Mouse (Mus musculus): ENCODE measurements around the gene Asah2. TPM values are rescaled to one million over a fixed set of nuclear protein-coding genes. Genes with fewer than 3 reads are reported as not detected.
A peak's percentile ranks its signal among the peaks of the same experiment; 100 is the strongest.
"Not testable (repeated sequence)": the region's sequence is repeated elsewhere in the genome, so short reads cannot be mapped to it uniquely, and the experiment has no call there.

The Asah2 gene
- total RNA-seq, 2 experiments from 2014 or later, result 6.1 to 6.4 TPM

DNA sequence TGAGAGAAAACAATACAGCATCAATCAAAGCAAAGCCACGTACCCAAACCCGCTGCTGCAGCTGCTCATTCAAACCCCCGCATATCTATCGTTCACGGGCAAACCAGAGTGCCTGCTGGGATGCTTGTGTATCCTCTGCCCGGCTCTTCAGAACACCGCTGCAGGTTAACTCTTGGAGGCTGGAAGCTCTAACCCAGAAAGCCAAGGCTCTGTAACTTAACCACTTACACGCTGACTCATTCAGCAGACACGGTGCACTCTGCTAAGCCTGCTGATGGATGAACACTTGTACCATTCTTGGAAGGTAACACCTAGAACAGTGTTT is 5.1 kb downstream of the Asah2 start:
- peak in 1 of 2 experiments; percentile 30 for DNase-seq (ENCODE audit: low spot score in 2 of 2)

DNA sequence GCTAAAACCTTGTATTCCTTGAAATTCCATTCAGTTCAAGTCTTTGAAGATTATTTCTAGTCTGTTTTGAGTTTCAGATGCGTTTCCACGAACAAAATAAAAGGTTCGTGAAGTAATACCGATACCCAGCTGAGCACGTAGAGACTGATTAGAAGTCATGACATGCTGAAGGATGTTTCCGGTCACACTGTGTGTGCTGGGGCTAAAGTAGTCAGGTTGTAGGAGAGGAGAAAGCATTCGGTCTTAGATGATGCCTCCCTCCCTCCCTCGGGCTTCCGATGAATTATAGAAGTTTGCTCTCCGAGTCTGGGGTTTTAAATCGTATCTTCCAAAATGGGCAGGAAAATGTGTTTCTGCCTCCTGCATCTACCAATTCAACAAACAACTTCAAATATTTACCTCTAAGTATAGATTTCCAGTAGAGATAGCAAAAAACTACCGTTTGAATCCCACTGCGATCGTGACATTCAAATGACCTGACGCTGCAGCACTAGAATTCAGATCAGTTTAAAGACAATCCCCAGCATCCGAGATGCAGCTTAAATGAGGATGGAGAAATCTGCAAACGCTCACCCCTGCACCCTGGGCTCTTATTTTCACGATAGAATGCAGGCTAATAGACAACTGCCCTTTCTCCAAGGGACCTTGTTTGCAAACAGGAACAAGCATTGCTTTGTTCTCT is 5.6 kb downstream of the Asah2 start:
- no peak for DNase-seq (ENCODE audit: low spot score in 2 of 2)

DNA sequence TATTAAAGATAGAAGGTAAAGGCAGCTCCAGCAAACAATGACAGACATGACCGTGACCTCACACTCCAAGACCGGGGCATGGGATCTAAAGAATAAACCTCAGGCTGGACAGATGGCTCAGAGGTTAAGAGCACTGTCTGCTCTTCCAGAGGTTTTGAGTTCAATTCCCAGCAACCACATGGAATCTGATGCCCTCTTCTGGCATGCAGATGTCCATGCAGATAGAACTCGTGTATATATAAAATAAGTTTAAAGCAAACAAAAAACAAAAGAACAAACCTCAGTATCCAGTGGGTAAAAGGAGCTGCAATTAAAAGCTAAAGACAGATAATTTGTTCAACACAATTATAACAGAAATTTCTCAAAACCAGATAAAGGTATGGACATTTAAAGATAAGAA is 9.4 kb downstream of the Asah2 start:
- DNase-seq (ENCODE audit: low spot score in 2 of 2), result no peak

DNA sequence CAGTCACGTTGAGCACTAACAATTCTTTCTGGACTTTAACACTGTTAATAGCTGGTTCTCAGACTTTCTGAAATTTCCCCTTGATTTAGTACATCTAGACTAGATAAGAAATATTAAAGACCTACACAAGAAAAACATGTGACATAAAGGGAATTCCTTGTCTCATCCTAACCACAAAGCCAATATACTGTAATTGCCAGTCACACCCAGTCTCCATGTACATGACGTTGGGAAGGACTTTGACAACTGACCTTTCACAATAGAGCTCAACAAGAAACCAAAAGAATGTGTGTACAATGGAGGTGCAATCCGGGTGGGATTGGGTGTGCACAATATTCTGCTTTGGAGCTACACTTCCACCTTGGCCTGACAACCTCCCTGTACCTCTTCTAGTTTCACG is 15.7 kb downstream of the Asah2 start:
- no peak for DNase-seq (ENCODE audit: low spot score in 2 of 2)

DNA sequence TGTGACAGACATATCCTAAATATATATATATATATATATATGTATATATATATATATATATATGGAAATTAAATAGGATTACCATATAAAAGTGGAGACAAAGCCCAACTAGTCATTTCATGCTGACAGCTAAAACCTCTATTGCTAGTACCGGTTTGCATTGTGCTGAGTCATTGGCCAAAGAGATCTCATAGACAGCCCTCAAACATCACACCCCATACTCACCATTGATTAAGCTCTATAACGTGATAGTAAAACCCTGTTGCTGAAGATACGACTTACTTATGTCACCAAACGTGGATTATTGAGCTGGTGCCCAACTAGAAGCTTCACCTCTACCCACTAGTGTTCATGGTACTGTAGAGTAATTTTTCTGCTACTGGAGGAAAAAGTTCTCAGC is 17.2 kb downstream of the Asah2 start:
- DNase-seq (ENCODE audit: low spot score in 2 of 2), result no peak

DNA sequence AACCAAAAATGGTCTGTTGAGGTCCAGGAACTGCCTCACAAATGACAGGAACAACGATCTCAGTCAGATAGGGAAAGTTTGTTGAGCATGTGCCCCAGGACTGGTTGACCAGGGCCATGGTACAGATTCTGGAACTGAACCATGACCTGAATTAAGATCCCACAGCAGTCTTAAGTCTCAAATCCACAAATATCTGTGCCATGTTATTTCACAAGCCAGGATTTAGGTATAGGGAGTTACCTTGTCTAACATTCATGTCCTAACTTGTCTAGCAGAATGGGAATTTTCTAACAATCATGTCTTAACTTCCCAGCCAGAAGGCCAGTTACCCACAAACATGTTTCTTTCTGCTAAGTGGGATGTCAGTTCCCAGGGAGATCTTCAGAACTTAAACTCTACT is 19.4 kb downstream of the Asah2 start:
- DNase-seq (ENCODE audit: low spot score in 2 of 2), result no peak

DNA sequence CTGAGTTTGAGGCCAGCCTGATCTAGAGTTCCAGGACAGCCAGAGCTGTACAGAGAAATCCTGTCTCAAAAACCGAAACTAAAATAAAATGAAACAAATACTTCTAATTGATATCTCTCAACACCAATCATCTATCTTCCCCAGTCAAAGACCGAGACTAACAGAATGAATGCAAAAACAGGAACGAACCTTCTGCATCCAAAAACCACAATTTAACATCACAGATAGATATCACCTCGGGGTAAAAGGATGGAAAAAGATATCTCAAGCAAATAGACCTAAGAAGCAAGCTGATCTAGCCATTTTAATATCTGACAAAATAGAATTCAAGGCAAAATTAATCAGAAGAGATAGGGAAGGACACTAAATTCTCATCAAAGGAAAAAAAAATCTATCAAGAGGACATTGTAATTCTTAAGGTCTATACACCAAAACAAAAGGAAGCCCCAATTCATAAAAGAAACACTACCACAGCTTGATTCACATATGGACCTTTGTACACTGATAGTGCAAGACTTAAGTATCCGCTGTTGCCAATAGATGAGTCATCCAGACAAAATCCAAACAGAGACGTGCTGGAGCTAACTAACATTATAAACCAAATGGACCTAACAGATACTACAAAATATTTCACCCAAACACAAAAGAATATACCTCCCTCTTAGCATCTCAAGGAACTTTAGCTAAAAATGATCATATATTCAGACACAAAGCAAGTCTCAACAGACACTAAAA is 20.1 kb downstream of the Asah2 start:
- no peak for DNase-seq (ENCODE audit: low spot score in 2 of 2)

DNA sequence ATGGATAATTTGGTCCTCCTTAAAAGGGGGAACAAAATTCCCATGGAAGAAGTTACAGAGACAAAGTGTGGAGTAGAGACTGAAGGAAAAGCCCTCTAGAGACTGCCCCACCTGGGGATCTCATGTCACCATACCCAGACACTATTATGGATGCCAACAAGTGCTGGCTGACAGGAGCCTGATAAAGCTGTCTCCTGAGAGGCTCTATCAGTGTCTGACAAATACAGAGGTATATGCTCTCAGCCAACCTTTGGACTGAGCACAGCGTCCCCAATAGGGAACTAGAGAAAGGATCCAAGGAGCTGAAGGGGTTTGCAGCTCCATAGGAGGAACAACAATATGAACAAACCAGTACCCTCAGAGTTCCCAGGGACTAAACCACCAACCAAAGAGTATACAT is 23.2 kb downstream of the Asah2 start:
- DNase-seq (ENCODE audit: low spot score in 2 of 2), result not testable (repeated sequence)

DNA sequence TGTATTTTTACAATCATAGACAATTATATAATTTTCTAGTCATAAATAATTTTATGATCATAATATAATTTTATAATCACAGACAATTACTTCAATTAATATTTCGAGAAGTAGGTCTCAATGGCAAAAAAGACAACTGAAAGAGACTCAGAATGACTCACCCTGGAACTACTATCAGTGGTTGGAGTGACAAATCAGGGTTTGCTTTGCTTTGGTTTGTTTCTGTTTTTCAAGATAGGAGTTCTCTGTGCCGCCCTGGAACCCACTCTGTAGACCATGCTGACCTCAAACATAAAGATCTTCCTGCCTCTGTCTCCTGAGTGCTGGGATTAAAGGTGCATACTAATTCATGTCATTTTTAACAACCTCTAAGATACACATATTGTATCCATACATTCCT is 37.7 kb downstream of the Asah2 start:
- no peak for DNase-seq (ENCODE audit: low spot score in 2 of 2)

DNA sequence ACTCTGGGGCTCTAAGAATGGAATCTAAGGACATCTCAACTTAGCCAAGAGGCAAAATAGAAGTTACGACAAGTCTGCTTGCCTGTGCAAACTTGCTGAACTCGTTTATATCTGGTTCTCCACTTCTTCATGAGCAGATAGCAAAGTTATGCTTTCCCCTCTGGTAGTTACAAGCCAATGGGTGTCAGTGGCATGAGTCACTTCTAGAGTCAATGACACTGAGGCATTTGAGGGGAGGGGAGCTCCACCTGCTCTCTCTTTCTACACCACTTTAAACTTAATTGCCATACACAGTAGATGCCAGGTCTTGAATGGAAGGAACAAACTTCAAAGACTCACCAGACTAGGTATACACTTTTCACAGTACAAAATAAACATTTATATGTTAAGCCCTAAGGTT is 38.4 kb downstream of the Asah2 start:
- no peak for DNase-seq (ENCODE audit: low spot score in 2 of 2)

DNA sequence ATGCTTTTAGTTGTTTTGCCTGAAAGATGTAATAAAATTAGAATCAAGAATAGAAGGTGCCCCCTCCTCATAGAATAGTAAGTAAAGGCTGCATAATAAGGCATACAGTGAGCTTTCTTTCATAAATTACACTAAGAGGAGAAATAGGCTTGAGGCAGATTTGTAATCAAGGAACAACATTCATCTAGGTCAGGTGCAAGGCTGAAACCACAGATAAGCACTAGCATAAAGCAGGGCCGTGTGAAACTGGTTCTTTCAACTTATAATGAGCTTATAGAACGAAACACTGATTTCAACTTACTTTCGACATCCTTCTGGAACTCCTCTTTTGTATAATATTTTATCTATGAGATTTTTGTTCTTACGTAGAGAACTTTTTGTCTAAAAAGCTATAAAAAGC is 40.3 kb downstream of the Asah2 start:
- no peak for DNase-seq (ENCODE audit: low spot score in 2 of 2)

DNA sequence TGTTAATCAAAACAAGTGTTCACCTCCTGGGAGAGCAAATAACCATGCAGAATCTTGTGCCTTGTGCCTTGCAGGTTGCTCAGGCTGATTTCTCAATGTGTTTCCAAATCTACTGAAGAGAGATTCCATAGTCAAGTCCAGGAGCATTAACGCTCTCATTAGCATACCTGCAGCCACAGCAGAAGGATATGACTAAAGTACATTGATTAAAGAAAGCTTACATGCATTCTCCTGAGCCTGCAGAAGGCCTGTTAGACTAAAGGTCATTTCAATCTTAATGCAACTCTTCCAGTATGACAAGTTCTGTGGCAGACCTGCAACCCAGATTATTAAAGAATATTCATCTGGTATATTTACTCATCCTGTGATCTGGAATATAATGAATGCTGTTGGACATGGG is 46.7 kb downstream of the Asah2 start:
- no peak for DNase-seq (ENCODE audit: low spot score in 2 of 2)

DNA sequence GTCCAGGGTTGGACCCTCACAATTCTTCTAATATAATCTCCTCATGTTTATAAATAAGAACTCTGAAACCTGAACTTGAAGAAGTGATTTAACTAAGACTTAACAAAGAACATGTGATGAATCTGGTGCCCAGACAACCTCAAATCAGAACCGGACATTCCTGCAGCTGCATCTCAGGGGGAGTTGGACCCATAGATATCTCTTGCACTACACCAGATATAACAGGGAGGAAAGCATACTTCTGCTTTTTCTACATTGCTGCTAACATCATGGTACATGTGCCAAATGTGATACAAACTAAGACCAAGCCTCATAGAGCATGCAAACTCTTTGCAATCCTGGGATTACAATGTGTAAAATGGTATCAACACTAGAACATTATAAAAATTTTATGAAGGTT is 51.8 kb downstream of the Asah2 start:
- DNase-seq (ENCODE audit: low spot score in 2 of 2), result no peak

DNA sequence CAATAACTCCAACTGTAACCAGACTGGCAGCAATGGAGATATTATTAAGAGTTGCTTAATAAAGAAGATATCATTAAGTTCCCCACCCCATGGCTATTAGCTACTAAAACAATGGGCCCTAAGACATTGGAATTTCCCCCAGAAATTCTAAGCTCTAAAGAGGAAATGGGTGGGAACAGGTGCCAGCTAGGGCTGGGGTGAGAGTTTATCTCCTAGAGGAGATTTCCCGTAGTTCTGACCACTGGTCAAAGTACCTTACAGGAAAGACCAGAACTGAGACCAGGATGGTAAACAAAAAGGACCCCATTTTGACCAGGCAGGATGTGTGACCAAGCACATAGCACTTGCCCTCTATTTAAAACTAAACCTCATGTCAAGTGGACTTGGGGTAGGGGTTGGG is 52.3 kb downstream of the Asah2 start:
- DNase-seq (ENCODE audit: low spot score in 2 of 2), result no peak

DNA sequence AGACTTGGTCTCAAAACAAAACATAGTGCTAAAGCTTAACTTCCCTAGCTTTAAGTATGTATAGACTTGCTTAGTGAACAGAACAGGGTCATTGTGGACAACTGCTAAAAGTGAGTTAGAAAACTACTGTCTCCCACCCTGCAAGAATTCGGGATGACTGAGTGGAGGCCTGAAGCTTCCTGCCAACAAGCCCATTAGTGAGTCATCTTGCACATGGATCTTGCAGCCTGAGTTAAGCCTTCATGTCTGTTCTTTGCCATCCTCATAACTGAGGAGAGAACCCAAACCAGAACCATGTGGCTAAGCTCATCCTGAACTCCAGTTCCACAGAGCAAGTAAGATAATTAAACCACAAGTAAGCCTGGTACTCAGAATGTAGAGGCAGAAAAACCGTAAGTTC is 56.8 kb downstream of the Asah2 start:
- DNase-seq (ENCODE audit: low spot score in 2 of 2), result no peak

DNA sequence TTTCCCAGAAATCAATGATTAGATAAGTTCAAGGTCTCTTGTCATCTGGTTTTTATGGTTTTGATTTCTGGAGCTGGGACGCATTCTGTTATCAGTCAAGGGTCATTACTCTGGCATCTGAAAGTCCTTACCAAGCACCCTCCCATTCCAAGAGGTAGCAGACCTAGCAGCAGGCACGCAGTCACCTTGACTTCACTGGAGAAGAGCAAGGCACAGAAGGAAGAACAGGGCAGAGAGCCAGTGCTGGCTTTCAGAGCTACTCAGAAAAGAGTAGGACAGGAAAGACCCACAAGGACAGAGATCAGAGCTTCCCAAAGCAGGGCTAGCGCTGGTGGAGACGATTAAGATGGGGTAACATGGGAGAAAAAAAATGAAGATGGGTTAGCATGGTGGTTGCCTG is 75.1 kb downstream of the Asah2 start:
- no peak for DNase-seq (ENCODE audit: low spot score in 2 of 2)

DNA sequence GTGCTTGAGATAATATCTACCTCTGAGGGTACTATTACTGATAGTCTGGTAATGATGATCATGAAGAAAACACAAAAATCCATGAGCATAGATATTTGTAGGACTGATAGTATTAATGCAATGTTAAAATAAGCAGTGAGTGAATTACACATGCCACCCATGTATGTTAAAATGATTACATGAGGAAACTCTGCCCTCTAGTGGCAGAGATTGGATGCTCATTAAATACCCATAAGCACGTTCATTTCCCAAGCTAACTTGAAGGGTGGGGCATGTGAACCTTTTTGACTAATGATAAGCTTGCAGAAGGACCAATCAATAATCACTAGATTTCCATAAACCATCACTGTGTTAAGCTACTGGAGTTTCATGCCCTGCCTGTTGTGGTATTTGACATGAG is 77.6 kb downstream of the Asah2 start:
- peak in 1 of 2 experiments; percentile 65 for DNase-seq (ENCODE audit: low spot score in 2 of 2)

DNA sequence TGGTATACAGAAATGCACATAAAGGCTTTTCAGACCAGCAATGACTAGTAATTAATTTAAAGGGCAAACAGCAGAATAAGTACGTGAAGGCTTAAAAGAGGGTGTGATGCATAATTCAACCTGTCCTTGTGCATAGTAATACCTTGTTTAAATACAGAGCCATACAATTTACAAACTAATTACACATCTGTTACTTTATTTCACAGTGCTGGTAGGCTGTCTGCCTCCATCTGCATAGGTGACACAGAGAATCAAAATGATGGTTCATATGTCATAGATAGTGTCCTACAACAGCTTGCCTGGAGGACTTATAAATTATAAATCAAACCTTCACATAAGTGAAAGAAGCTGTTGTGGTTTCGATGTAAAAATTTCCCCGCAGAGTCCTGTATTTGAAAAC is 82.6 kb downstream of the Asah2 start:
- DNase-seq (ENCODE audit: low spot score in 2 of 2), result no peak

DNA sequence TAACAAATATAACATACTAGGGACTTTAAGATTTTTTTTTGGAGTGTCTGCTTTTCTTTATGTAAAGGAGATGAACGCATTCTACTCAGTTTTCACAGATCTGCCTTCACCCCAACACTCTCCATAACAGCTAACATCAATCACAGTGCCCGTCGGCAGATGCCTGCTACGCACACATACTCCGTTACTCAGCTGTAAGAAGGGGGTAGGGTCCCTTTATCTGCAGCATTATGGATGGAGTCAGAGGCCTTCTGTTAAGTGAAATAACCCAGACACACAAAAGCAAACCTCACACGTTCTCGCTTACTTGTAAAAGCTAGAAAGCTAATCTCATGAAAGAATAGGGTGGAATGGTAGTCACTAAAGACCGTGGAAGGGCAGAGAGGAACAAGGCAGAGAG is 88.3 kb downstream of the Asah2 start:
- DNase-seq (ENCODE audit: low spot score in 2 of 2), result no peak

DNA sequence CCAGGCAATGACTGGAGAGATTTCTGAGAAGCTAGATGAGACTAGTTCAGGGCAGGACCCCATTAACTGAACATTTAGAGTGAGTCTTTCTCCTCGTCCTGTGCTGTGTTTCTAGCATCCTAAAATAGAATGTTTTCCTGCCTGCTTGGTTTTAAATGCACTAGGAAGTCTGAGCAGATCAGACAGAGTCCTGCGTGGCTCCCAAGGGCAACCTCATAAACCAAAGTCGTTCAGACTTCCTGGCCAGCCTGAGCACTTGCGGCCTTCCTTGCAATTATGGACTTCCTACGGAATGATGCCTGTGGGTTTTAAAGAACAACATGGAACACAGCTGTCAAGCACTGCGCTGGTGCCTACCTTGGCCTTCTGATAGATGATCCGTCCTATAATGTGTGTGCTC is 89.4 kb downstream of the Asah2 start:
- DNase-seq (ENCODE audit: low spot score in 2 of 2), result no peak

DNA sequence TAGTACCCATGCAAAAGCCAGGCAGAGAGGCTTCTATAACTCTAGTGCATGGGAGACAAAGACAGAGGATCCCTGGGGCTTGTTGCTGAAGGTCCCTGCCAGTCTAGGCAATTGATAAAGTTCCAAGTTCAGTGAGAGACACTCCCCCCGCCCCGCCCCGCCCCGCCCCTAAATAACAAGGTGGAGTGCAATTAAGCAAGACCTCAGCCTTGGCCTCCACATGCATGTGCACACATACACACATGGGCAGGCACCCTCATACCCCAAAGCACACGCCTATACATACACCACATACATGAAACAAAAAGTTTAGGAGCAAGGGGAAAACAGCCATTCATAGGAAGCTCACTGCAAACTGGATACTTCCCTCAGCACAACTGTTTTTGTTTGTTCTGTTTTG is 90.0 kb downstream of the Asah2 start:
- DNase-seq (ENCODE audit: low spot score in 2 of 2), result no peak

DNA sequence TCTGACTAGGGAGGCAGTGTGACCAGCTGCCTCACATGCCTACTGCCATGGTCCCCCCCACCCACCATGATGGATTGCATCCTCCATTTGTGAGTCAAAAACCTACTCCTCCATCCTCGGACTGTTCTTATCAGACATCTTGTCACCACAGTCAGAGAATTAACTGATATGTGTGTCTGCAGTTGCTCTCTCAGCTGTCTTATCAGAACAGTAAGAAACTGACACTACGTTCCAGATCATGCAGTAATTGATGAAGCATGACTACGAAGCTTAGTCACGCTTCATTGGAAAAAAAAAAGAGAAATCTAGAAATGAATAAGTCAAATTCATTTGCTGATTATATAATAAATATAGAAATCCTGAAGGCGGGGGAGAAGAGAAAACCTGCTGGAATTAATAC is 105.4 kb downstream of the Asah2 start:
- DNase-seq (ENCODE audit: low spot score in 2 of 2), result peak in 1 of 2 experiments; percentile 24

DNA sequence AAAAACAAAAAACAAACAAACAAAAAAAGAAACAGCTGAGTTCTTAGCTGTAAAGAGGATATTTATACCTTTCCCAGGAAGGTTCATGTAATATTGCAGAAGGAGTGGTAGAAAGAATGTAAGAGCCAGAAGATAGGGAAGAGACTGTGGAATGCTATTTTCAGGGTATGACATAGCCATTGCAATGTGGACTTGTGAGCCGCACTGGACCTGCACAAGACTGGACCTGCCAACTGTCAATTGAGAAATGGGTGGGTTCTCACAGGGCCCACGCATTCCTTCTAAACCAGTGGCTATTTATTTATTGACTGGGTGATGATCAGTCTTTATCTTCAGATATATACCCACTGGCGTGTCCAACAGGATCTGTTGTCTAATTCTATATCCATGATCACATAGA is 111.1 kb downstream of the Asah2 start:
- DNase-seq (ENCODE audit: low spot score in 2 of 2), result no peak

Measured in layer of hippocampus, postnatal 14 days (tissue).